Mouse (Mus musculus) MEL-GATA-1-ER (cell line): Measurements from ENCODE around the gene Med8.
A peak's percentile ranks its signal among the peaks of the same experiment; 100 is the strongest.

Experiments used
- DNase-seq: peaks from one replicate; pipeline ENCODE4 v3.0.0-alpha.2; 2012; ENCODE audit warnings: low read depth; ENCODE audit errors: extremely low read depth

The Med8 gene

GRCm38 (mm10) chr4:118415779-118416178 lies 6.6 kb downstream of the Med8 start:
- DNase-seq, result no peak

- DNase-seq, result no peak
Measured at GRCm38 (mm10) chr4:118416329-118416728, 7.2 kb downstream of the Med8 start.

- no peak for DNase-seq
Measured at GRCm38 (mm10) chr4:118417112-118417797, 8.1 kb downstream of the Med8 start.

GRCm38 (mm10) chr4:118421384-118421783 lies 12.2 kb downstream of the Med8 start:
- no peak for DNase-seq

- DNase-seq, result peak; percentile 47
Measured at GRCm38 (mm10) chr4:118424541-118425160, 15.5 kb downstream of the Med8 start.

- peak; percentile 38 for DNase-seq
Measured at GRCm38 (mm10) chr4:118425374-118425773, 16.2 kb downstream of the Med8 start.

- no peak for DNase-seq
Measured at GRCm38 (mm10) chr4:118427415-118427767, 18.3 kb downstream of the Med8 start.

- peak; percentile 71 for DNase-seq
Measured at GRCm38 (mm10) chr4:118427768-118428451, 18.8 kb downstream of the Med8 start, which contains the start of gene Elovl1. Gene Elovl1 (plus strand): TSS chr4:118428093.

- peak; percentile 55 for DNase-seq
Measured at GRCm38 (mm10) chr4:118428531-118429214, 19.5 kb downstream of the Med8 start.

- DNase-seq, result no peak
Measured at GRCm38 (mm10) chr4:118429215-118429895, 20.2 kb downstream of the Med8 start.

GRCm38 (mm10) chr4:118432332-118432731 lies 23.2 kb downstream of the Med8 start:
- no peak for DNase-seq

GRCm38 (mm10) chr4:118436820-118437603 lies 27.9 kb downstream of the Med8 start, which contains the start of gene Cdc20:
Gene Cdc20 (minus strand): TSS chr4:118437352.
- peak; percentile 95 for DNase-seq

GRCm38 (mm10) chr4:118437829-118438253 lies 28.7 kb downstream of the Med8 start:
- no peak for DNase-seq

- no peak for DNase-seq
Measured at GRCm38 (mm10) chr4:118445088-118445487, 36.0 kb downstream of the Med8 start.

GRCm38 (mm10) chr4:118445781-118446414 lies 36.8 kb downstream of the Med8 start:
- DNase-seq, result no peak

GRCm38 (mm10) chr4:118446415-118447153 lies 37.4 kb downstream of the Med8 start:
- DNase-seq, result no peak

- no peak for DNase-seq
Measured at GRCm38 (mm10) chr4:118457345-118457975, 48.3 kb downstream of the Med8 start, which contains the start of gene Mpl. Gene Mpl (minus strand): TSS chr4:118457513.

GRCm38 (mm10) chr4:118464956-118465355 lies 55.8 kb downstream of the Med8 start:
- DNase-seq, result no peak
